Mouse (Mus musculus) liver, embryonic 13.5 days (tissue): ENCODE measurements at regions not wholly inside any gene's neighbourhood (a gene's known extent, or its start where the extent isn't known, plus 50 kb on each side); places are given as distances from the start of the nearest gene placed in this dataset.

Experiments used
- ATAC-seq: fragments of 200-750 bp; cut with Nextera tagmentation; 2 replicates; pipeline ENCODE4 v1.8.0; 2017; ENCODE audit warnings: low read depth, mild to moderate bottlenecking, moderate number of reproducible peaks, moderate library complexity
- DNase-seq: peaks from one replicate; pipeline ENCODE4 v3.0.0; 2022
- H3K27ac ChIP-seq: fragments of 300-500 bp; sonication (generic); 2 replicates; pipeline ENCODE4 v1.5.1; 2015; ENCODE audit warnings: moderate library complexity, mild to moderate bottlenecking, inconsistent platforms
- H3K27me3 ChIP-seq: fragments of 300-500 bp; sonication (generic); 2 replicates; pipeline ENCODE4 v1.6.1; 2015; ENCODE audit warnings: mild to moderate bottlenecking, inconsistent platforms
- H3K36me3 ChIP-seq: fragments of 300-500 bp; sonication (generic); 2 replicates; pipeline ENCODE4 v1.6.1; 2015; ENCODE audit warnings: mild to moderate bottlenecking, inconsistent platforms
- H3K4me1 ChIP-seq: fragments of 300-500 bp; sonication (generic); replicated peaks from 2 replicates; pipeline ENCODE4 v1.6.1; 2015; ENCODE audit warnings: inconsistent platforms
- H3K4me2 ChIP-seq: fragments of 300-500 bp; sonication (generic); 2 replicates; pipeline ENCODE4 v1.6.1; 2015; ENCODE audit warnings: inconsistent platforms, mild to moderate bottlenecking, moderate library complexity
- H3K4me3 ChIP-seq: fragments of 300-500 bp; sonication (generic); replicated peaks from 2 replicates; pipeline ENCODE4 v1.5.1; 2015; ENCODE audit warnings: mild to moderate bottlenecking, inconsistent platforms
- H3K9ac ChIP-seq: fragments of 300-500 bp; sonication (generic); 2 replicates; pipeline ENCODE4 v1.6.1; 2015; ENCODE audit warnings: mild to moderate bottlenecking, inconsistent platforms
- H3K9me3 ChIP-seq: fragments of 300-500 bp; sonication (generic); replicated peaks from 2 replicates; pipeline ENCODE4 v1.6.1; 2016; ENCODE audit warnings: inconsistent platforms
- whole genome bisulfite sequencing: fragments of 180-500 bp; shearing (Covaris S2); methylation state at CpG from one replicate; pipeline ENCODE4 v1.1.7; 2015; ENCODE audit not compliant: insufficient replicate concordance; 5-methylcytosine and 5-hydroxymethylcytosine counted together

GRCm38 (mm10) chr6:24262578-24262977, 94.7 kb upstream of the Slc13a1 start:
- no peaks in the 10 kb centered on the region for H3K27me3 ChIP-seq
- H3K4me1 ChIP-seq = no peaks in the 10 kb centered on the region
- WGBS = 50% methylated on average over 5 of the region's 5 CpGs
- ATAC-seq (peak; percentile 55), DNase-seq (no peak)
- H3K9ac ChIP-seq = no peak overlapping the region
- H3K36me3 ChIP-seq = no peaks in the 10 kb centered on the region
- H3K9me3 ChIP-seq = no peaks in the 10 kb centered on the region
- H3K27ac ChIP-seq = no peak overlapping the region
- H3K4me2 ChIP-seq = no peak overlapping the region
- no peak overlapping the region for H3K4me3 ChIP-seq

GRCm38 (mm10) chr6:24245591-24245990, 77.7 kb upstream of the Slc13a1 start:
- ATAC-seq (no peak), DNase-seq (no peak)
- no peaks in the 10 kb centered on the region for H3K27me3 ChIP-seq
- no peak overlapping the region for H3K27ac ChIP-seq
- no peaks in the 10 kb centered on the region for H3K36me3 ChIP-seq
- no peak overlapping the region for H3K4me2 ChIP-seq
- H3K9ac ChIP-seq = no peak overlapping the region
- H3K9me3 ChIP-seq = no peaks in the 10 kb centered on the region
- 59% methylated on average over 1 of the region's 1 CpGs for WGBS
- no peaks in the 10 kb centered on the region for H3K4me1 ChIP-seq
- H3K4me3 ChIP-seq = no peak overlapping the region

DNA sequence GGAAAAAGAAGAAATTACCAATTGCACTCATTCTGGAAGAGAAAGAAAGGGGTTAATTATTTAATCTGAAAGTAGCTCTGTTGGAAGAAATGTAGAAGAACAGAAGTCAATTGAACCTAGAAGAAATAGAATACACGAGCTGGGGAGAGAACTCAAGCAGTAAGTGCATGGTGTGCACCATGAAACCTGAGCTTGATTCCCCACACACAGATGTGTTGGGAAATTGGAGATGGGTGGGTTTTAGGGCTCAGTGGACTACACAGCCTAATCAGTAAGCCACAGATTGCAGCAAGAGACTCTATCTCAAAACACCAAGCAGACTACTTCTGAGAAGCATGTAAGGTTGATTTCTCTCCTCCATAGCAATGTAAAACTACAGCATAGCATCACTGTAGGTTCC, 70.6 kb upstream of the Slc13a1 start:
- Histone ChIP-seq H3K4me2 (no peak overlapping the region), H3K27me3 (no peaks in the 10 kb centered on the region), H3K4me1 (no peaks in the 10 kb centered on the region), H3K4me3 (no peak overlapping the region), H3K36me3 (no peaks in the 10 kb centered on the region), H3K9me3 (no peaks in the 10 kb centered on the region), H3K27ac (no peak overlapping the region), H3K9ac (no peak overlapping the region)
- DNase-seq (no peak), ATAC-seq (no peak)
- 41% methylated on average over 1 of the region's 1 CpGs for WGBS

DNA sequence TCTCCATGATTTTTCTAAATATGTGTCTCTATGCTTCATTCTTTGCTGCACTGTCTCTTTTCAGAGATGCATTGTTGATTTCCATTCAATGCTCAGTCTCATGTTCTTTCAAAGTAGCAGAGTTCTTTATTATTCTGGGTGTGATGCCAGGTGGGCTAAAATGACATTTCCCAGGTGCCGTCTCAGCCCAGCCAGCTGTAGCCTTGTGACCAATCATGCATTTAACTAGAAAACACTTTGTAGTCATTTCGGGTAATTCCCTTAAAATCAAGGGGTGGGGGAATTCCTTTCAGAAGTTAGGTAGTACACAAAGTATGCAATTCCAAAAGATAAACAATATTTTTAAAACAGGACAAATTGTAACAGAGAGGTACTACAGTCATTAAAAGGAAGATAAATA, 70.2 kb upstream of the Slc13a1 start:
- no peaks in the 10 kb centered on the region for H3K9me3 ChIP-seq
- no peak overlapping the region for H3K4me3 ChIP-seq
- no peak for DNase-seq
- H3K36me3 ChIP-seq = no peaks in the 10 kb centered on the region
- H3K4me1 ChIP-seq = no peaks in the 10 kb centered on the region
- H3K9ac ChIP-seq = no peak overlapping the region
- H3K4me2 ChIP-seq = no peak overlapping the region
- ATAC-seq = no peak
- no peaks in the 10 kb centered on the region for H3K27me3 ChIP-seq
- 64% methylated on average over 2 of the region's 2 CpGs for WGBS
- H3K27ac ChIP-seq = no peak overlapping the region

GRCm38 (mm10) chr6:24233626-24234025, 65.7 kb upstream of the Slc13a1 start:
- Histone ChIP-seq H3K9ac (no peak overlapping the region), H3K27me3 (no peaks in the 10 kb centered on the region), H3K9me3 (no peaks in the 10 kb centered on the region), H3K36me3 (no peaks in the 10 kb centered on the region), H3K4me3 (no peak overlapping the region), H3K4me2 (no peak overlapping the region), H3K4me1 (no peaks in the 10 kb centered on the region), H3K27ac (no peak overlapping the region)
- no peak for ATAC-seq
- no peak for DNase-seq
- 42% methylated on average over 2 of the region's 2 CpGs for WGBS

DNA sequence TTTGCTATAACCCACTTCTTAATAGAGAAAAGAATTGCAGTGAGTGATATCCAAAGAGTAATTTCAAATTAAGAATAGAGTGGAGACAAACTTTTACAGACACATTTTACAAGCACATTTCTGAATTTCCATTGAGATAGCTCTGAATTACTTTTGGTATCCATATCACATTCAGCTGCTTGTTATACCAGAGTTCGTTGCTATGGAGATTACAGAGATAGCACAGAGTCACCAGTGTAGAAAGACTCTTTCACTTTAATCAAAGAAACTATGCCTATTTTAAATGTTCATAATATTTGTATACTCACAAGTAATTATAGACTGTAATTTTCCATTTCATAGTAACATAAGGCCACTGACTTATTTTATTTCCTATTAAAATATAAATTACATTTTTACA, 52.7 kb upstream of the Slc13a1 start:
- ATAC-seq (no peak), DNase-seq (no peak)
- no peaks in the 10 kb centered on the region for H3K9me3 ChIP-seq
- H3K4me1 ChIP-seq = no peaks in the 10 kb centered on the region
- WGBS = 56% methylated on average over 1 of the region's 1 CpGs
- no peak overlapping the region for H3K4me3 ChIP-seq
- no peak overlapping the region for H3K4me2 ChIP-seq
- H3K27me3 ChIP-seq = no peaks in the 10 kb centered on the region
- H3K36me3 ChIP-seq = no peaks in the 10 kb centered on the region
- no peak overlapping the region for H3K9ac ChIP-seq
- H3K27ac ChIP-seq = no peak overlapping the region

GRCm38 (mm10) chr6:24219882-24220522, 52.1 kb upstream of the Slc13a1 start:
- 57% methylated on average over 3 of the region's 3 CpGs for WGBS
- Histone ChIP-seq H3K4me1 (no peaks in the 10 kb centered on the region), H3K36me3 (no peaks in the 10 kb centered on the region), H3K4me3 (no peak overlapping the region), H3K4me2 (no peak overlapping the region), H3K27me3 (no peaks in the 10 kb centered on the region), H3K27ac (no peak overlapping the region), H3K9ac (no peak overlapping the region), H3K9me3 (no peaks in the 10 kb centered on the region)
- DNase-seq = no peak
- ATAC-seq = no peak
